Mouse (Mus musculus) heart, embryonic 16.5 days (tissue): Measurements from ENCODE around the gene Brpf3. TPM values are rescaled to one million over a fixed set of nuclear protein-coding genes. Genes with fewer than 3 reads are reported as not detected.

ENCODE experiments used
- ATAC-seq: fragments of 200-750 bp; cut with Nextera tagmentation; replicated peaks from 2 replicates; pipeline ENCODE4 v1.8.0; 2017; ENCODE audit warnings: moderate number of reproducible peaks; ENCODE audit not compliant: insufficient read depth, low FRiP score; ENCODE audit errors: extremely low read depth
- H3K27ac ChIP-seq: fragments of 300-500 bp; sonication (generic); 2 replicates; pipeline ENCODE4 v1.5.1; 2014; ENCODE audit warnings: mild to moderate bottlenecking, low read length, control low read depth, moderate library complexity
- H3K27me3 ChIP-seq: fragments of 300-500 bp; sonication (generic); 2 replicates; pipeline ENCODE4 v1.6.1; 2014; ENCODE audit warnings: low read length, mixed read lengths; ENCODE audit not compliant: control insufficient read depth, insufficient read depth
- H3K36me3 ChIP-seq: fragments of 300-500 bp; sonication (generic); 2 replicates; pipeline ENCODE4 v1.6.1; 2014; ENCODE audit not compliant: control insufficient read depth, insufficient read depth
- H3K4me1 ChIP-seq: fragments of 300-500 bp; sonication (generic); 2 replicates; pipeline ENCODE4 v1.6.1; 2014; ENCODE audit warnings: low read length, mixed read lengths; ENCODE audit not compliant: control insufficient read depth, insufficient read depth
- H3K4me2 ChIP-seq: fragments of 300-500 bp; sonication (generic); 2 replicates; pipeline ENCODE4 v1.6.1; 2014; ENCODE audit warnings: low read depth, mild to moderate bottlenecking, control low read depth, low read length
- H3K4me3 ChIP-seq: fragments of 300-500 bp; sonication (generic); 2 replicates; pipeline ENCODE4 v1.5.1; 2014; ENCODE audit warnings: mild to moderate bottlenecking, control low read depth, low read length
- H3K9ac ChIP-seq: fragments of 300-500 bp; sonication (generic); 2 replicates; pipeline ENCODE4 v1.6.1; 2014; ENCODE audit warnings: low read length, control low read depth
- H3K9me3 ChIP-seq: fragments of 300-500 bp; sonication (generic); replicated peaks from 2 replicates; pipeline ENCODE4 v1.6.1; 2016; ENCODE audit warnings: low read length; ENCODE audit not compliant: control insufficient read depth
- WGBS: fragments of 180-500 bp; shearing (Covaris S2); extraction: QIAGEN DNeasy Blood & Tissue Kit; methylation state at CpG from one replicate; pipeline ENCODE4 v1.1.7; 2014; 5-methylcytosine and 5-hydroxymethylcytosine counted together
- polyA plus RNA-seq: library from polyadenylated mRNA; unstranded; fragments of >200 nt; fragmentation: Nextera tagmentation; extraction: Ambion mirVana; gene quantifications from 2 replicates; pipeline ENCODE4 v1.2.1, GENCODE M21; 2015

Brpf3 gene
- polyA plus RNA-seq, 1 experiment from 2014 or later = 6.7 TPM

GRCm38 (mm10) chr17:28872322-28872721 is 71.4 kb downstream of the Brpf3 start:
- Histone ChIP-seq H3K9ac (no peak overlapping the region), H3K27me3 (no peaks in the 10 kb centered on the region), H3K4me1 (peaks cover 8% of the 10 kb centered on the region), H3K27ac (no peak overlapping the region), H3K36me3 (no peaks in the 10 kb centered on the region), H3K9me3 (no peaks in the 10 kb centered on the region), H3K4me3 (no peak overlapping the region), H3K4me2 (no peak overlapping the region)
- ATAC-seq = no peak
- 83% methylated on average over 7 of the region's 7 CpGs for WGBS

DNA sequence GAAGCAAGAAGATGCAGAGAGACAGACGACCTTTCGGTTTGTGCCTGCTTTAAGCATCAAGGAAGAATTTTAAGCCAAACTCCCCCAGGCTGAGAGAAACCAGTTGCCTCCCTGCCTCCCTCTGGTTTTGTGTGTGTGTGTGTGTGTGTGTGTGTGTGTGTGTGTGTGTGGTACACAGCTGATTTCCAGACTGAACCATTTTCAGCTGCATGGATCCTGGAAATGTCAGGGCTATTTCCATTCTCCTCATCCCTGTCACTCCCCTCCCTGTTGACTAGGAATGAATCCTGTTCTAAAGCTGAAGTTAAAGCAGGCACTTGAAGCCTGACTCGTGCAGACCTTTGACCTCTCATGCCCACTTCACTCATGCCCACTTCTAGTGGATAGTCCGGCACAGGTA is 73.3 kb downstream of the Brpf3 start:
- H3K9ac ChIP-seq = no peak overlapping the region
- peaks cover 8% of the 10 kb centered on the region for H3K4me1 ChIP-seq
- no peak overlapping the region for H3K4me2 ChIP-seq
- no peak overlapping the region for H3K27ac ChIP-seq
- H3K36me3 ChIP-seq = no peaks in the 10 kb centered on the region
- ATAC-seq = no peak
- 79% methylated on average over 4 of the region's 4 CpGs for whole genome bisulfite sequencing
- no peak overlapping the region for H3K4me3 ChIP-seq
- H3K9me3 ChIP-seq = no peaks in the 10 kb centered on the region
- no peaks in the 10 kb centered on the region for H3K27me3 ChIP-seq

GRCm38 (mm10) chr17:28874825-28875224 is 73.9 kb downstream of the Brpf3 start:
- Histone ChIP-seq H3K9me3 (no peaks in the 10 kb centered on the region), H3K4me2 (no peak overlapping the region; the same call in none of the 2 replicates), H3K36me3 (no peaks in the 10 kb centered on the region), H3K27me3 (no peaks in the 10 kb centered on the region), H3K4me1 (peaks cover 8% of the 10 kb centered on the region), H3K9ac (no peak overlapping the region; the same call in 1 of the 2 replicates), H3K27ac (peak overlapping the region; percentile 25), H3K4me3 (no peak overlapping the region)
- ATAC-seq = peak; percentile 56; the same call in 1 of the 2 replicates
- 25% methylated on average over 7 of the region's 7 CpGs for WGBS

GRCm38 (mm10) chr17:28875316-28875715 is 74.4 kb downstream of the Brpf3 start:
- no peak overlapping the region; the same call in 1 of the 2 replicates for H3K9ac ChIP-seq
- H3K4me3 ChIP-seq = no peak overlapping the region
- H3K4me1 ChIP-seq = peaks cover 8% of the 10 kb centered on the region
- H3K4me2 ChIP-seq = no peak overlapping the region; the same call in 1 of the 2 replicates
- 31% methylated on average over 8 of the region's 8 CpGs for WGBS
- ATAC-seq = peak; percentile 80
- no peaks in the 10 kb centered on the region for H3K36me3 ChIP-seq
- H3K9me3 ChIP-seq = no peaks in the 10 kb centered on the region
- H3K27ac ChIP-seq = peak overlapping the region; percentile 25
- no peaks in the 10 kb centered on the region for H3K27me3 ChIP-seq

- Histone ChIP-seq H3K9me3 (no peaks in the 10 kb centered on the region), H3K9ac (no peak overlapping the region)
- ATAC-seq = no peak
Measured at GRCm38 (mm10) chr17:28876331-28876730, 75.4 kb downstream of the Brpf3 start.

DNA sequence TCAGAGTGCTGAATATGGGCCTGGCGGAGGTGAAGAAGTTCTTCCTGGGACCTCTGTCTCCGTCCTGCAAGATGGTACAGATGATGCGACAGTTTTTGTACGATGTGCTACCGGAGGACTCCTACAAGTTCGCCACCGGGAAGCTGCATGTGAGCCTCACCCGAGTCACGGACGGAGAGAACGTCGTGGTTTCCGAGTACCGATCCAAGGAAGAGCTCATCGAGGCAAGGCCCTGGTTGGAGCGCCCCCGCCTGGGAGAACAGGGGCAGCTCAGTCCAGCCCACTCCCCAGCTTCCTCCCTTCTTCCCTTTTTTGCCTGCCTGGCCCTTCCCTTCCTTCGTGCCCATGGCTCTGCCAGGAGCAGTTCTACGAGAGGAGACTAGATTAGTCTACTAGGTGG is 75.9 kb downstream of the Brpf3 start:
- no peak for ATAC-seq
- Histone ChIP-seq H3K36me3 (no peaks in the 10 kb centered on the region), H3K9ac (no peak overlapping the region), H3K27me3 (0 out of 2 replicates have a peak, but pooled peaks cover 2% of the 10 kb centered on the region), H3K4me2 (no peak overlapping the region), H3K9me3 (no peaks in the 10 kb centered on the region), H3K4me1 (peaks cover 8% of the 10 kb centered on the region), H3K27ac (no peak overlapping the region), H3K4me3 (no peak overlapping the region)
- 23% methylated on average over 19 of the region's 19 CpGs for WGBS

More at GRCm38 (mm10) chr17:28876331-28876730, 75.4 kb downstream of the Brpf3 start:
- H3K4me3 ChIP-seq = no peak overlapping the region
- H3K27ac ChIP-seq = no peak overlapping the region
- 0 out of 2 replicates have a peak, but pooled peaks cover 2% of the 10 kb centered on the region for H3K27me3 ChIP-seq
- no peaks in the 10 kb centered on the region for H3K36me3 ChIP-seq
- peaks cover 8% of the 10 kb centered on the region for H3K4me1 ChIP-seq
- 71% methylated on average over 5 of the region's 5 CpGs for WGBS
- no peak overlapping the region for H3K4me2 ChIP-seq

DNA sequence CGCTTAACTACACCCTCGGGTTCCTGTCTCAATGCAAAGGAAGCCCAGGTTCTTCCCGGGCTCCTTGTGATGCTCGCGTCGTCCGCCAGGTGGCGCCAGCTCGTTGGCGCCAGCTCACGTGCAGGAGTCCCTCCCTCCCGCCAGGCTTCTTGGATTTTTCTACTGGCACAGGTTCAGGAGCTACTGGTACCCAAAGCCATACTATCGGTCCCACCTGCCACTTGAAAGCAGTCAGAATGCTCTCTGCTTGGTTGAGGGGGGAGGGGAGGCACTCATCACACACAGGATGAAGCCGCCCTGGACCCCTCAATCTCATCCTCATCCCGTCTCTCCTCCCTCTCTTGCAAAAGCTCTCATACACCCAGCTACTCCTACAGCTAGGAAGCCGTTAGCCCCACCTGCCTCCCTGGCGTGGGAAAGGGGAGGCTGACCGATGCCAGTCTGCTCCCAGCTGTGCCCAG is 79.1 kb downstream of the Brpf3 start:
- no peak for ATAC-seq
- H3K9ac ChIP-seq = no peak overlapping the region
- no peaks in the 10 kb centered on the region for H3K9me3 ChIP-seq
- peaks cover 5% of the 10 kb centered on the region for H3K4me1 ChIP-seq
- no peak overlapping the region for H3K27ac ChIP-seq
- H3K4me2 ChIP-seq = 0 out of 2 replicates have a peak overlapping the region, but pooled peaks have one; percentile 31
- 6% methylated on average over 18 of the region's 18 CpGs for WGBS
- H3K27me3 ChIP-seq = 0 out of 2 replicates have a peak, but pooled peaks cover 2% of the 10 kb centered on the region
- no peak overlapping the region for H3K4me3 ChIP-seq
- no peaks in the 10 kb centered on the region for H3K36me3 ChIP-seq

DNA sequence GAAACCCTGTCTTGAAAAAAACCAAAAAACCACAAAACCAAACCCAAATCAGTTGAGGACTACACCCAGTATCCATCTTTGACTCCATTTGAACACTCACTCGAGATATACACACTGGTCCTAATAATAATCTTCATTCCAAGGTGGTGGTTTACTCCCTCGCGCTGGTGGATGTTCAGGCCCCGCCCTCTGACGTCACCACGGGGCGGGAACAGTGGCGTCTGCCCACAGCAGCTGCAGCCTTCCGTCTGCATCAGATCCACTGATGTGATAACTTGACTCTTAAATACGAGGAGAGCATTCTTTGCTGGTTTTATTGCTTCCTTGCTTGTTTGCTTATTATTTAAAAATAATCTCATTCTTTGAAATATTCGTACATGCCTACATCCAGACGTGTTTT is 81.4 kb downstream of the Brpf3 start:
- Histone ChIP-seq H3K27me3 (0 out of 2 replicates have a peak, but pooled peaks cover 2% of the 10 kb centered on the region), H3K9me3 (no peaks in the 10 kb centered on the region), H3K4me3 (no peak overlapping the region), H3K36me3 (no peaks in the 10 kb centered on the region), H3K27ac (no peak overlapping the region), H3K9ac (no peak overlapping the region), H3K4me1 (no peaks in the 10 kb centered on the region), H3K4me2 (peak overlapping the region; percentile 41; the same call in 1 of the 2 replicates)
- no peak for ATAC-seq
- WGBS = 3% methylated on average over 12 of the region's 12 CpGs

DNA sequence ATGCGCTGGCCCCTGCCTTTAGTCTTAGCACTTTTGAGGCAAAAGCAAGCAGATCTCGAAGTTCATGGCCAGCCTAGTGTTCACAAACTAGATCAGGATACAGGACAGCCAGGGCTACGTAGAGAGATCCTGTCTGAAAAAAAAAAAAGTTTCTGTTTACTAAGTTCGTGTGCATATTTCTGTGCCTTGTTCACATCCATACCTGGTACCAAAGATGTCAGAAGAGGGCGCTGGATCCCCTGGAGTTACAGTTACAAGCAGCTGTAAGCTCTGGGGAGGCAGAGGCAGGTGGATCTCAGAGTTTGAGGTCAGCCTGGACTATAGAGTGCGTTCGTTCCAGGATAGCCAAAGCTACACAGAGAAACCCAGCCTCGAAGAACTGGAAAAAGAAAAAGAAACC is 81.9 kb downstream of the Brpf3 start:
- Histone ChIP-seq H3K4me1 (no peaks in the 10 kb centered on the region), H3K4me2 (no peak overlapping the region; the same call in 1 of the 2 replicates), H3K9me3 (no peaks in the 10 kb centered on the region), H3K27me3 (0 out of 2 replicates have a peak, but pooled peaks cover 2% of the 10 kb centered on the region), H3K4me3 (no peak overlapping the region), H3K27ac (no peak overlapping the region), H3K36me3 (no peaks in the 10 kb centered on the region), H3K9ac (no peak overlapping the region)
- WGBS = 51% methylated on average over 8 of the region's 8 CpGs
- no peak for ATAC-seq
